ENCODE assay signal across 16 mouse cellular contexts in the genomic region with DNA sequence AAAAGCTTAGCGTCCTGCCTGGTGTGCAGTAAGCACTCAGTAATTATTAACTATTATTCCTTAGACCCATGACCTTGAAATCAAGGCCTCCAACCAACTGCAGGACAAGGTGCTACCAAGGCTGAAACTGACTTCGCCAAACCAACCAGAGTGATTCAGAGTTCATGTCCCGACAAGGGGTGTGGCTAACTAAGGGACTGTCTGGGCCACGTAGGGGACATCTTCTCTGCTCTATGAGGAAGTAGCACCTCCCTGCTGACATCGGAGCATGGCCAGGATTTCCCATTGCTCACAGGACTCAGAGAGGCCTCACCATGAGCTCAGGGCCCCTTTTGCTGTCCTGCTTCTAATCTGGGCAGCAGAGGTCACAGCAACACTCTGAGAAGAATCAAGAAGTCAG. TPM values are rescaled to one million over a fixed set of nuclear protein-coding genes. Genes with fewer than 3 reads are reported as not detected.
DNase-seq lines count a peak whose midpoint lies in the region; ATAC-seq and TF ChIP-seq lines count a peak whose summit lies in the region.
"Had no signal": no experiment of that assay in that cellular context is flagged by ENCODE, and none has a peak within 500 bp of the region (broad histone marks: within the 10 kb centered on the region; RNA-seq: fewer than 3 reads in every experiment).

No protein-coding gene starts in this region.

- WGBS in liver, embryonic 16.5 days (ENCODE audit: insufficient replicate concordance) = 41% methylated on average over 5 of the region's 5 CpGs
- WGBS in liver, embryonic 11.5 days = 62% methylated on average over 5 of the region's 5 CpGs
- 34% methylated on average over 5 of the region's 5 CpGs for WGBS in macrophage (ENCODE audit: missing documents)
- 89% methylated on average over 5 of the region's 5 CpGs for WGBS in midbrain, postnatal 0 days

- no peak for TF ChIP-seq CTCF in bone marrow macrophage, adult 2 months (IDR thresholded peaks at IDR 0.05; ENCODE audit: low read depth, low read length)
- no peak for TF ChIP-seq CTCF in midbrain, postnatal 0 days (IDR thresholded peaks at IDR 0.05)

- no peak overlapping the region for H3K27ac ChIP-seq in liver, embryonic 16.5 days (ENCODE audit: low read length)
- no peak overlapping the region for H3K27ac ChIP-seq in liver, embryonic 11.5 days (ENCODE audit: low read depth, low read length)
- peak overlapping the region; percentile 55 for H3K27ac ChIP-seq in bone marrow macrophage, adult 2 months (ENCODE audit: insufficient read depth, low read depth, low read length)
- H3K27ac ChIP-seq in macrophage = peak overlapping the region; percentile 77
- H3K27ac ChIP-seq in midbrain, postnatal 0 days (ENCODE audit: low read depth, low read length) = no peak overlapping the region
- H3K27ac ChIP-seq: gastrocnemius, adult 2 months; hindbrain, postnatal 0 days; liver, embryonic 15.5 days had no signal

- no peak overlapping the region for H3K9ac ChIP-seq in liver, embryonic 16.5 days (ENCODE audit: low read depth, low read length)
- H3K9ac ChIP-seq in liver, embryonic 11.5 days (ENCODE audit: low read depth, low read length) = no peak overlapping the region
- no peak overlapping the region for H3K9ac ChIP-seq in midbrain, postnatal 0 days (replicated peaks; ENCODE audit: low read length, poor library complexity, severe bottlenecking)
- H3K9ac ChIP-seq: liver, embryonic 15.5 days had no signal

- no peak overlapping the region for H3K4me3 ChIP-seq in liver, embryonic 16.5 days (ENCODE audit: low read depth, low read length)
- no peak overlapping the region for H3K4me3 ChIP-seq in liver, embryonic 11.5 days (ENCODE audit: low read depth, low read length)
- H3K4me3 ChIP-seq in bone marrow macrophage, adult 2 months (ENCODE audit: insufficient read depth, low read length) = no peak overlapping the region
- H3K4me3 ChIP-seq in macrophage (ENCODE audit: inconsistent target) = no peak overlapping the region
- H3K4me3 ChIP-seq in midbrain, postnatal 0 days (ENCODE audit: low read depth, low read length) = no peak overlapping the region
- H3K4me3 ChIP-seq: gastrocnemius, adult 2 months; liver, embryonic 15.5 days had no signal

- TF ChIP-seq POLR2A in bone marrow macrophage, adult 2 months (IDR thresholded peaks at IDR 0.05; ENCODE audit: borderline replicate concordance, low read depth, low read length) = no peak

- ATAC-seq in liver, embryonic 16.5 days (ENCODE audit: low read depth) = 0 out of 2 replicates have a peak, but pooled peaks have one; percentile 19
- ATAC-seq in liver, embryonic 11.5 days (replicated peaks; ENCODE audit: low FRiP score) = no peak
- ATAC-seq in midbrain, postnatal 0 days (ENCODE audit: low FRiP score) = no peak
- ATAC-seq: forebrain, embryonic 14.5 days; hindbrain, postnatal 0 days; Patski had no signal

- no peaks in the 10 kb centered on the region for H3K79me2 ChIP-seq in macrophage (ENCODE audit: inconsistent target)

- DNase-seq in liver, embryonic 11.5 days (ENCODE audit: low spot score) = no peak
- DNase-seq in yolk sac, embryonic 10.5 days (ENCODE audit: low spot score) = peak; percentile 70
- DNase-seq in cerebellum, postnatal 10 days = no peak
- DNase-seq in midbrain, postnatal 0 days (ENCODE audit: low spot score) = no peak
- DNase-seq: gastrocnemius, adult 2 months; heart, postnatal 14 days; thymus, adult 2 months had no signal

- H3K4me2 ChIP-seq in liver, embryonic 16.5 days (ENCODE audit: low read depth, low read length) = no peak overlapping the region
- no peak overlapping the region for H3K4me2 ChIP-seq in liver, embryonic 11.5 days
- H3K4me2 ChIP-seq in midbrain, postnatal 0 days (ENCODE audit: low read depth, low read length, poor library complexity, severe bottlenecking) = no peak overlapping the region
- H3K4me2 ChIP-seq: liver, embryonic 15.5 days had no signal

- no peaks in the 10 kb centered on the region for H3K4me1 ChIP-seq in liver, embryonic 16.5 days (ENCODE audit: control insufficient read depth, low read depth, low read length)
- H3K4me1 ChIP-seq in liver, embryonic 11.5 days (replicated peaks; ENCODE audit: control insufficient read depth, insufficient read depth, low read length) = no peaks in the 10 kb centered on the region
- H3K4me1 ChIP-seq in bone marrow macrophage, adult 2 months (ENCODE audit: control insufficient read depth, insufficient read depth, low read length) = peaks cover 40% of the 10 kb centered on the region
- no peaks in the 10 kb centered on the region for H3K4me1 ChIP-seq in midbrain, postnatal 0 days (ENCODE audit: insufficient read depth, low read length)

- no peaks in the 10 kb centered on the region for H3K27me3 ChIP-seq in liver, embryonic 16.5 days (ENCODE audit: control insufficient read depth, insufficient read depth, low read depth, low read length)
- H3K27me3 ChIP-seq in liver, embryonic 11.5 days (replicated peaks; ENCODE audit: control insufficient read depth, insufficient read depth, low read length) = no peaks in the 10 kb centered on the region
- H3K27me3 ChIP-seq in midbrain, postnatal 0 days (ENCODE audit: insufficient read depth, low read length) = no peaks in the 10 kb centered on the region
- H3K27me3 ChIP-seq: liver, embryonic 15.5 days; Patski had no signal

- no peaks in the 10 kb centered on the region for H3K36me3 ChIP-seq in liver, embryonic 16.5 days (ENCODE audit: control insufficient read depth, insufficient read depth)
- peaks cover 14% of the 10 kb centered on the region for H3K36me3 ChIP-seq in liver, embryonic 11.5 days (ENCODE audit: control insufficient read depth, insufficient read depth, low read length)
- H3K36me3 ChIP-seq in macrophage (ENCODE audit: inconsistent target) = peaks cover 52% of the 10 kb centered on the region
- peaks cover 48% of the 10 kb centered on the region for H3K36me3 ChIP-seq in midbrain, postnatal 0 days (ENCODE audit: insufficient read depth, low read length)

- H3K9me3 ChIP-seq in liver, embryonic 16.5 days (replicated peaks; ENCODE audit: control insufficient read depth, low read length) = no peaks in the 10 kb centered on the region
- H3K9me3 ChIP-seq in liver, embryonic 11.5 days (ENCODE audit: control insufficient read depth, low read length) = no peaks in the 10 kb centered on the region
- H3K9me3 ChIP-seq in midbrain, postnatal 0 days (ENCODE audit: low read length) = no peaks in the 10 kb centered on the region
- H3K9me3 ChIP-seq: liver, embryonic 15.5 days had no signal

RNA-seq across cellular contexts. Expression of a gene that starts 7.5 kb away (rescaled TPM):
- 0.93 and 2.5 TPM in 2 replicates for polyA plus RNA-seq in liver, embryonic 16.5 days (2015; fragmentation: Nextera tagmentation; extraction: Ambion mirVana)
- polyA plus RNA-seq in liver, embryonic 11.5 days (2014; fragmentation: Nextera tagmentation; extraction: Ambion mirVana) = 2.0 and 2.4 TPM in 2 replicates
- not detected in 2 replicates for polyA plus RNA-seq in bone marrow macrophage, adult 2 months (2012; ENCODE audit: insufficient read depth, insufficient read length, missing spikeins)
- under 1 TPM in 2 of 26 experiments, not detected in 24; 0.37 to 0.42 TPM for total RNA-seq in macrophage (2018; cell fraction: chromatin; rRNA removed)
- not detected for total RNA-seq in macrophage (2018; cell fraction: cytosol; rRNA removed)
- total RNA-seq in macrophage (2018; cell fraction: nucleus; rRNA removed) = not detected
- polyA plus RNA-seq in macrophage (2018) = not detected in 3 replicates
- 0.14 and 0.77 TPM in 2 replicates for total RNA-seq in midbrain, postnatal 0 days (2014; rRNA removed)
- 0.36 and 0.60 TPM in 2 replicates for polyA plus RNA-seq in midbrain, postnatal 0 days (2015; fragmentation: Nextera tagmentation; extraction: Ambion mirVana)
- total RNA-seq: layer of hippocampus, adult 8-10 months had no signal

RNA-seq across cellular contexts. Expression of a gene that starts 18.1 kb away (rescaled TPM):
- 21.4 and 23.8 TPM in 2 replicates for polyA plus RNA-seq in liver, embryonic 16.5 days (2015; fragmentation: Nextera tagmentation; extraction: Ambion mirVana)
- polyA plus RNA-seq in liver, embryonic 11.5 days (2014; fragmentation: Nextera tagmentation; extraction: Ambion mirVana) = 64.5 and 67.4 TPM in 2 replicates
- 207 and 219 TPM in 2 replicates for polyA plus RNA-seq in bone marrow macrophage, adult 2 months (2012; ENCODE audit: insufficient read depth, insufficient read length, missing spikeins)
- 100 to 1,000 TPM; 132 to 826 (median 489) TPM for total RNA-seq in macrophage (2018; cell fraction: chromatin; rRNA removed)
- 100 to 1,000 TPM; 171 to 358 (median 221) TPM for total RNA-seq in macrophage (2018; cell fraction: cytosol; rRNA removed)
- total RNA-seq in macrophage (2018; cell fraction: nucleus; rRNA removed) = 100 to 1,000 TPM; 164 to 630 (median 302) TPM
- 213 to 249 TPM (median 229 TPM) in 3 replicates for polyA plus RNA-seq in macrophage (2018)
- 76.3 and 79.7 TPM in 2 replicates for total RNA-seq in midbrain, postnatal 0 days (2014; rRNA removed)
- 49.2 and 52.4 TPM in 2 replicates for polyA plus RNA-seq in midbrain, postnatal 0 days (2015; fragmentation: Nextera tagmentation; extraction: Ambion mirVana)

RNA-seq across cellular contexts. Expression of a gene that starts 47.7 kb away (rescaled TPM):
- polyA plus RNA-seq in liver, embryonic 16.5 days (2015; fragmentation: Nextera tagmentation; extraction: Ambion mirVana) = 85.6 and 101 TPM in 2 replicates
- polyA plus RNA-seq in liver, embryonic 11.5 days (2014; fragmentation: Nextera tagmentation; extraction: Ambion mirVana) = 258 and 269 TPM in 2 replicates
- polyA plus RNA-seq in bone marrow macrophage, adult 2 months (2012; ENCODE audit: insufficient read depth, insufficient read length, missing spikeins) = 40.7 and 43.0 TPM in 2 replicates
- 10 to 100 TPM in 17 of 26 experiments, 1 to 10 TPM in 9; 4.1 to 20.1 (median 14.3) TPM for total RNA-seq in macrophage (2018; cell fraction: chromatin; rRNA removed)
- 10 to 100 TPM; 38.3 to 92.5 (median 59.6) TPM for total RNA-seq in macrophage (2018; cell fraction: cytosol; rRNA removed)
- total RNA-seq in macrophage (2018; cell fraction: nucleus; rRNA removed) = 10 to 100 TPM in 18 of 26 experiments, 1 to 10 TPM in 8; 5.2 to 34.8 (median 14.0) TPM
- polyA plus RNA-seq in macrophage (2018) = 30.4 to 76.6 TPM (median 32.5 TPM) in 3 replicates
- total RNA-seq in midbrain, postnatal 0 days (2014; rRNA removed) = 19.0 and 34.4 TPM in 2 replicates
- polyA plus RNA-seq in midbrain, postnatal 0 days (2015; fragmentation: Nextera tagmentation; extraction: Ambion mirVana) = 165 and 166 TPM in 2 replicates

RNA-seq across cellular contexts. Expression of a gene that starts 58.8 kb away (rescaled TPM):
- polyA plus RNA-seq in liver, embryonic 16.5 days (2015; fragmentation: Nextera tagmentation; extraction: Ambion mirVana) = 0.07 and 0.12 TPM in 2 replicates
- polyA plus RNA-seq in liver, embryonic 11.5 days (2014; fragmentation: Nextera tagmentation; extraction: Ambion mirVana) = 0.16 TPM in 2 replicates
- 0.13 and 0.20 TPM in 2 replicates for polyA plus RNA-seq in bone marrow macrophage, adult 2 months (2012; ENCODE audit: insufficient read depth, insufficient read length, missing spikeins)
- total RNA-seq in macrophage (2018; cell fraction: chromatin; rRNA removed) = under 1 TPM in 1 of 26 experiments, not detected in 25; 0.76 TPM
- total RNA-seq in macrophage (2018; cell fraction: cytosol; rRNA removed) = not detected
- under 1 TPM in 1 of 26 experiments, not detected in 25; 0.21 TPM for total RNA-seq in macrophage (2018; cell fraction: nucleus; rRNA removed)
- not detected in 3 replicates for polyA plus RNA-seq in macrophage (2018)
- 0.16 TPM in 1 of 2 replicates, not detected in the other for total RNA-seq in midbrain, postnatal 0 days (2014; rRNA removed)
- 0.26 and 0.35 TPM in 2 replicates for polyA plus RNA-seq in midbrain, postnatal 0 days (2015; fragmentation: Nextera tagmentation; extraction: Ambion mirVana)
- total RNA-seq: hindbrain, postnatal 0 days; neutrophil, adult 5-6 weeks had no signal

Comparison
In these comparisons a context has a peak if more than half of its experiments do, and no peak if none do; other contexts are left out.
1. H3K27ac ChIP-seq: peak in bone marrow macrophage, adult 2 months (single experiment) and macrophage (single experiment); none in liver, embryonic 16.5 days (single experiment), liver, embryonic 11.5 days (single experiment) and midbrain, postnatal 0 days (single experiment).